Mouse (Mus musculus) spleen, postnatal 36 days (tissue): ENCODE data around the gene Mrs2.

Experiments
- DNase-seq, 2 experiments: peaks; one replicate each; pipeline ENCODE4 v3.0.0; 2022; ENCODE audit warnings: low spot score in 2 of 2, mixed read lengths in 1 of 2

The Mrs2 gene

DNA sequence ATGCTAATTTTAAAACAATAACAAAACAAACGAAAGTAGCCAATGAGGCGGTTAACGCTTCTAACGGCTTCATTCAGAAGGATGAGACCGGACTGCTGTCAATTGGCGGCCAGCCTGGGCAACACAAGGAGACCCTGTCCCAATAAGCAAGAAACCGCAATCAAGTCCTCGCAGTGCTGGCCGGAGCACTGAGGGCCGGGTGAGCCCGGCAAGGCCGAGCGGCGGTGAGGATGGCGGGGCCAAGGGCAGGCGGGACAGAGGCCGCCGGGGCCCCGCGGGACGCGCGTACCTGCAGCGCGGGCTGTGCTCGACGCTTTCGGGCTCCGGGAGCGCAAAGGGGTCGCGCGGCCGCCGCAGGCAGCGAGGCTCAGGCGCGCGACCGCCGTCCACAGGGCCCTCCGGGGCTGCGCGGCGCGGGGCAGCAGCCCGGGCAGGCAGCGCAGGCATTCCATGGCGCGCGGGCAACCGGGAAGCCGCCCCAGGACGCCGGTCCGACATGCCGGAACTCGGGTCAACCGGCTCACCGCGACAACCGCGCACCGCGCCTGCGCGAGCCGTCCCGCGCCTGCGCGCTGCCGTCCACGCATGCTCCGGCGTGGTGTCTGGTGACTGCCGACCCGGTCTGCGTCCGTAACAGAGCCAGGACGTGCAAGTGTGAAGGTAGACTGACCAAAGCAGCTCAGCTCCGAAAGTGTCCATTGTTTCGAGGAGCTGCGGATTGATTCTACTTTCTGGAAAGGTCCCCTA is at the start of gene Mrs2:
TSS of gene Mrs2 (minus strand) at position 587 of the 747 bp plus-strand sequence.
- peak; percentile 87 to 88 for DNase-seq

- DNase-seq = no peak
Observed at GRCm38 (mm10) chr13:25069765-25070164, 49.6 kb upstream of the Mrs2 start.

DNA sequence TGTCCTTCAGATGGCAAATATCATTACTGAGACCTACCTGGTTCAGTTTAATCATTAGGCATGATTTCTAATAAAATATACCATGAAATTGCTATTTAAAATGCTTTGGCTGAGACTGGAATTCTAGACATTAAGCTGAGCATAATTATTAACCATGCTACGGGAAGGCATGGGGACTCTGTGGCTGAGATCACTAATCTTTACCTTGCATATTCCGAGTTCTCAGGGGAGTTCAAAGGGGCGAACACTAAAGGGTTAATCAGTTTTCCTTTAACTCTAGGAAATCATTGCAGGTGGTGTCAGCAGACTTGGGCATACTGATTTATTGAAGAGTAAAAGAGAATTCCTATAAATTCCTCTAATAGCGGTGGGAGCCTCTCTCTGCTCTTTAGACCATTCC is 47.0 kb upstream of the Mrs2 start:
- no peak for DNase-seq

GRCm38 (mm10) chr13:25066659-25067058 is 46.5 kb upstream of the Mrs2 start:
- DNase-seq = no peak

- no peak for DNase-seq
Observed at GRCm38 (mm10) chr13:25055873-25056667, 35.9 kb upstream of the Mrs2 start, which contains the start of gene Dcdc2a. Dcdc2a (plus strand) TSS chr13:25056004.

DNA sequence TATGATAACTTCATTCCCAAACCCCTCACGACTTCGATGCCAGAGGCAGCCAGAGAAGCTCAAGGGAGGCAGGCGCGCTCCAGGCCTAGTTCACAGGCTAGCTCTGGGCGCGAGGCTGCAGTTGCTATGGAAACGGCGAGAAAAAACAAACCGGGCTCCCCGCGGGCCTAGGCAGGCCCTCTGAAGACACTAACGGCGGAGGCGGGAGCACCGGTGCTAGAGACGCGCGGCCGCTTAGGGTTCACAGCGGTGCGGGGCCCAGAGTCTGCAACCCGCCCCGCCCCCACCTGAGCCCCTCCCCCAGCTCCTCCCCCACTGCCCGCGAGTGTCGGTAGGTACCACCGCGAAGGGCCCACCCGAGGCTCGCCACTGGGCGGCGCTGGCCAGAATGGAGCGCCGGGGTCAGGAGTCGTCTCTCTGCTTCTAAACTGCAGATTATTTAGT is 35.0 kb upstream of the Mrs2 start:
- peak in 1 of 2 experiments; percentile 12 for DNase-seq

DNA sequence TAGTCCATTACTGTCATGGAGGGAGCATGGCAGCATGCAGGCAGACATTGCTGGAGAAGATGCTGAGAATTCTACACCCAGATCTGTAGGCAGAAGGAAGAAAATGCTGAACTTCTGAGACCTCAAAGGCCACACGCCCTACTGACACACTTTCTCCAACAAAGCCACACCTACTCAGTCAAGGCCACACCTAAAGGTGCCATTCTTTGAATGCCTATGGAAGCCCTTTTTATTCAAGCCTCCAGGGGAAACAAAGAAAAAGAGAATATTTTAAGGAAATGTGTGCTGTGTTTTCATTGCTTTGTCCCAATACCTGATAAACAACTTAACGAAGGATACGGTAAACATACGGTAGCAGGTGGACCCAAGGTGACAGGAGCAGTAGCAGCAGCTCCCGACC is 32.5 kb upstream of the Mrs2 start:
- no peak for DNase-seq

GRCm38 (mm10) chr13:25039488-25039887 is 19.3 kb upstream of the Mrs2 start:
- no peak for DNase-seq

- DNase-seq = no peak
Observed at GRCm38 (mm10) chr13:25027114-25027425, 6.9 kb upstream of the Mrs2 start.

DNA sequence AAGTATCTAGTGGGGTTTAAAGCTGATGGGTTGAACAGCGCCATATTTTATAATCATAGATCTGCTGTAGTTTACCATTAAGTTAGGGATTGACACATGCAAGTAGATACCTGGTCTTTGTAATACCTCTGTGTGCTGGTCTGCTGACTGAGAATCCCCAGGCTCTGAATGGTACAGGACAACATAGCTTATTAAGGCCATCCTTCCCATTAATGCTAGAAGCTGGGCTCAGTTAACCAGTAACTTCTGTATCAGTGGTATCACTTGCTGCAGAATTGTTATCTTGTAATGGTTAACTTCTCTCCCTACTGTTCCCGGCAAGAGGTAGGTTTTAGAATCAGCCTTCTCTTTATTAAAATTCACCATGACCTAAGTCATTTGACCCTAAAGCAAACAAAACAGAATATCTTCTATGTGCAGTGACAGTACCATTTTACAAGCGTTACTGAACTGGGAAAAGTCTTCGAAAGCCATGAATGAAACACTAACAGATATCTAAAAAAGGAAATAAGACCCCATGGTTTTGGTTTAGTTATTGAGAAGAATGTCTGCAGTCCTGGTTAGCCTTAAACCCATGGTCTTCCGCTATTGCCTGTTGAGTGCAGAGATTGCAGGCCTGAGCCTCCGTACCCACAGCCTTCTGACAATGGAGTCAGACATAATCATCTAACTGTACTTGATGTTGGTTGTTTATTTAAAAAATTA is 6.4 kb upstream of the Mrs2 start:
- no peak for DNase-seq

DNA sequence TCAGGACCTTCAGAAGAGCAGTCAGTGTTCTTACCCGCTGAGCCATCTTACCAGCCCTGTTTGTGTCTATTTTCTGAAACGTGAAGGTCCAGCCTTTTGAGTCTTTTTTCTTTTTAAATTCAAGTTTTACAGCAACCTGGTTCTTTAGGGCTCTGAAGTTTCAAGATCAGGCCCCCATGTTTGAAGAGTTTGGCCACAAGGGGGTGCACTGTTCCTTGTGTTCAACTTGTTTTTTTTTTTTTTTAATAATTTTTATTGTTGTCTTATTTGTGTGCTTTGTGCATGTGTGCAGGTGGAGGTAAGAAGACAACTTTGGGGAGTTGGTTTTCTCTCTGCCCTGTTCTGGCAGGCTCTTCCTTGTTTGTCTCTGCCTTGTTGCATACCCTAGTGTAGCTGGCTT is 4.5 kb upstream of the Mrs2 start:
- DNase-seq = peak in 1 of 2 experiments; percentile 11

GRCm38 (mm10) chr13:25023129-25023528 is 3.0 kb upstream of the Mrs2 start:
- no peak for DNase-seq

- no peak for DNase-seq
Observed at GRCm38 (mm10) chr13:25022386-25022785, 2.2 kb upstream of the Mrs2 start.

DNA sequence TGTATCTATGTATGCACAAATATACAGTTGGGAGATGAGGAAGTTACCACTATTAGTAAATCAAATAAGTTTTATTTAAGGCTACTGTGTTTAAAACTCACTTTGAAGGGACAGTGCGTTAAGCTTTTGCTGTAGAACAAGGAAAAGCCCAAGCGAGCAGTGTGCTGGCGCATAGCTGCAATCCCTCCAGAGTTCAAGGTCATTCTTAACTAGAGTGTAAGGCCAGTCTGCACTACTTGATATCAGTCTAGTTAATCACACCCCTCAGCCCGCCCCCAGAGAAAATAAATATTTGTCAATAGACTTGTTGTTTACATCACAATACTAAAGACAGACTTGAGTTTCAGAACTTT is 337 bp upstream of the Mrs2 start:
- peak in 1 of 2 experiments; percentile 16 for DNase-seq

- no peak for DNase-seq
Observed at GRCm38 (mm10) chr13:25018316-25018715, 1.9 kb downstream of the Mrs2 start.

DNA sequence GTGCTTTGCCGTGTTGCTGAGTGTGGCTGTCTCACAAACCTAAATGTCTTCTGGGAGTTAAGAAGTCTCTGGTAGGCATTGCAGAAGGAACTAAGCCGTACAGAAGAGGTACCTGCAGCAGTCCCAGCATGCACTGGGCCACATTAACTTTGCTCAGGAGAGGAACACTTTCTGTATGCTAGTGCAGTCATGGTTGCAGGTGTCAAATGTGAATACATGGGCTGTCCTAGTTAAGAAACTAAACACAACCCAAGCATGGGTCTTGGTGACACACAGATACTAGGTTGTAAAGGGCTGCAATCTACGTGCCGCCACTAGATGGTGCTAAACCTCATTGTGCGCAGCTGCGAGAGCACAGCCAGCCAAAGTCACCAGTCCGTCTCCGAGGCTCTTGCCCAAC is 13.1 kb downstream of the Mrs2 start:
- no peak for DNase-seq

- DNase-seq = no peak
Observed at GRCm38 (mm10) chr13:25002965-25003364, 17.2 kb downstream of the Mrs2 start.

DNA sequence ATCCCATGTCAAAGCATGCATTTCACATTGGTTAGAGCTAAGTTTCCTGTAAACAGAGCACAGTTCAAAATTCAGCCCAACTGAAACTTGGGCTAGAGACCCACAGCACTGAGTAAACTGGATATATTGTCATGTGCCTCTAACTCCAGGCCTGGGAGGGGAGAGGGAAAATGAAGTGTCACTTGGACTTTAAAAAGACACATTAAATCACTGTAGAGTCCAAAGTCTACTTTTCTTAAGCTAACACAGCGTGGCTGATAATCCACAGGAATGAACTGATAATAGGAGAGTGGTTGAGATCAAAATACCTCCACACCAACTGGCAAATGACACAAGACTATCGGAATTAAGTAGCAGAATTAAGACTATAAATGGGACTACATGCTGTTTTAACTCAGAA is 20.6 kb downstream of the Mrs2 start:
- no peak for DNase-seq

- no peak for DNase-seq
Observed at GRCm38 (mm10) chr13:24993160-24993559, 27.0 kb downstream of the Mrs2 start.

DNA sequence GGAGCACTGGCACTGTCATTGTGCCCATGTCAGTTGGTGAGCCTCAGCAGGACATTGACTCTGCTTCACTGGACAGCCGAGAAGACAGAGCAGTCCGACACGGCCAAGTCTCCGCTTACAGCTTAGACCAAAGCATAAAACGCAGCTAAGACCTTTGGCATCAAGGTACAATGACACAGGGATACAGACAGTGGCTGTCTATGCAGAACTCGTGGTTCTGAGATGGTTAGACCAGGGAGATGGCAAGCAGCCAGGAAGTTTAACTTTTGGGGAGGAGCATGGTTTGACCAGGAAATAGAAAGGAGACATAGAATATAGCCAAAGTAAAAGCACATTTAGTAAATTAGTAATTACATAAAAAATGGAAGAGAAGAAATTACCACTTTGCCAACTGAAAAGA is 31.2 kb downstream of the Mrs2 start:
- DNase-seq = no peak

DNA sequence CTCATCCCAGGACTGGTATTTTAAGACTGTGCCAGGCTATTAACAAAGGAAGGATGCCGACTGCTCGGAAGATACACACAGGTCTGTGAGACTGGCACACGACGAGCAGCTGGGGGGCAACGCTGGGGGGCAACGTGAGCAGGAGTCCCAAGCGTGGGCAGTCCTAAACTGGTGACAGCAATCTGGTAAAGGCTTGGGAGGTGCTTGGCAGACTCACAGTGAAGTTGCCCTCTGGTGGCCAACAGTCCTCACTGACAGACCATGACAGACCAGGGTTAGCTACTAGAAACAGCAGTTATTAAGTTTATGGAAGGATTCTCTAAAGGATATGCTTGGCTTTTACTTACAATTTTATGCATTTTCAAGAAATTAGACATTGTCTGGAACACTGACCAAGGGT is 31.8 kb downstream of the Mrs2 start:
- peak; percentile 19 to 22 for DNase-seq

- DNase-seq = no peak
Observed at GRCm38 (mm10) chr13:24985435-24985834, 34.7 kb downstream of the Mrs2 start.

DNA sequence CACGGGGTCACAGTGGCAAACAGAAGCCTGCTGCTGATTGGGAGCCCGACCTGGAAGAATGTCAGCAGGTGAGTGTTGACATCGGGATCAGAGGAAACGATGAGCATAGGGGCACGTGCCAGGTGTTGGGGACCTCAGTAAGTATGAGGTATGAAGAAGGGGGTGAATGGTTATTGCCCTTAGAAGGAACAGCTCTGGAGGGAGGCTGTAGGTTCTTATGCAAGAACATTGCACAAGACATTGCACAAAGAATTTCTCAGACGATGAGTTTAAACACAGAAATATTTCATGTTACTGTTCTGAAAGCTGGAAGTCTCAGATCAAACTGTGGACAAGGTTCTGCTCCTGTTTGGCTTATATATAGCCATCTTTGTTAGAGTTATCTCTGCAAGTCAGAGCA is 39.1 kb downstream of the Mrs2 start:
- no peak for DNase-seq
